Mouse (Mus musculus) lung, postnatal 36 days (tissue): ENCODE measurements around the gene Tulp1.

Experiments used
- DNase-seq: peaks from one replicate; pipeline ENCODE4 v3.0.0; 2022; ENCODE audit warnings: mixed read lengths

The Tulp1 gene

DNA sequence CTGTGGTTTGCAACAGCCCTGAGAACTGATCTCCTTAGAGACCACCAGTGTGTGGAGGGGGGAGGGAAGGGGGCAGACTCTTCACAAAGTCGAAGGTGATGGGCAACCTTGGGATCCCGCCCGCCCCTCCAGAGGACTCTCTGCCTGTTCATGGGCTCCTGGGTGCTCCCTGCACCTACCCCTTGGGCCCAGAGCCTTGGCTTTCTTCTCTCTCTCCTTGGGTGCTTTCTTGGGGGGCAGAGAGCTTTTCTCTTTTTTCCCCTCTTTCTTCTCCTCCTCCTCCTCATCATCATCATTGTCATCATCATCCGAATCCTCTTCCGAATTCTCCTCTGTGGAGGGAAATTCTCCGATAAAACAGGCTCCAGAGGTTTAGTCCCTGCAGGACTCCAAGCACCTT is 1.5 kb downstream of the Tulp1 start:
- no peak for DNase-seq

- no peak for DNase-seq
Observed at GRCm38 (mm10) chr17:28362653-28363292, 2.2 kb downstream of the Tulp1 start.

- no peak for DNase-seq
Observed at GRCm38 (mm10) chr17:28361921-28362652, 2.9 kb downstream of the Tulp1 start.

- peak; percentile 49 for DNase-seq
Observed at GRCm38 (mm10) chr17:28360531-28361277, 4.3 kb downstream of the Tulp1 start.

DNA sequence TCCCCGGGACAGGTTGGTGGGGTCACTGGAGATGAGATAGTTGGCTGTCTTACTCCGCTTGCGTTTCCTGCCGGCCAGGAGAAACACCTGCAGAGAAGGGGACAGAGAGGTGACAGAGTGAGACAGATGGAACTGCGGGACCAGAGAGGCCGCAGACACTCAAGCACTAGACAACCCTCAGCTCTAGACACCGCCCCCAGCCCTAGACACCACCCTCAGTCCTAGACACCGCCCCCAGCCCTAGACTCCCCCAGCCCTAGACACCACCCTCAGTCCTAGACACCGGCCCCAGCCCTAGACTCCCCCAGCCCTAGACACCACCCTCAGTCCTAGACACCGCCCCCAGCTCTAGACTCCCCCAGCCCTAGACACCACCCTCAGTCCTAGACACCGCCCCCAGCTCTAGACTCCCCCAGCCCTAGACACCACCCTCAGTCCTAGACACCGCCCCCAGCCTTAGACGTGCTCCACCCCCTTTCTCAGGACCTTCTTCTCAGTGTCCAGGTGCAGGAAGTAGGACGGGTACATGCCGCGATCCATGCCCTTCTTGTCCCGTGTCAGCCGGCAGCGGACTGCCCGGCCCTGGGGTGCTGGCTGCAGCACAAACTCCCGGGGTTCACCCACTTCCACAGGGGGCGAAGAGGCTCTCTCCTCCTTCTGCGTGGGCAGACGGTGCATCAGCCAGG is 6.3 kb downstream of the Tulp1 start:
- DNase-seq = peak; percentile 27

DNA sequence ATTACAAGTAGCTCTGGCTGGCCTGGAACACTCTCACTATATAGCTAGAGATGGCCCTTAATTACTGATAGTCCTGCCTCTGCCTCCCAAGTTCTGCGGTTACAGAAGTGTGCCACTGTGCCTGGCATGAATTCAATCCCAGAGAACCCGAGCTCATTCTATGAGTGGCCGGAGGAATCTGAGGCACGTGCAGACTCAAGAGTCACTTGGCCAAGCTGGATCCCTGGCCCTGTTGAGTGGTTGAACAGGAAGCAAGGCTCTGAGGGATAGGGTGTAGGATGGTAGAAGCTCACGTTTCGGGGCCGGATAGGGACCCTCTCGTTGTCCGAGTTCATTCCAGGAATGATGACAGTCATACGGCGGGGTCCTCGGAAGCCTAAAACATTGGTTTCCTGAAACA is 9.2 kb downstream of the Tulp1 start:
- DNase-seq = peak; percentile 90

DNA sequence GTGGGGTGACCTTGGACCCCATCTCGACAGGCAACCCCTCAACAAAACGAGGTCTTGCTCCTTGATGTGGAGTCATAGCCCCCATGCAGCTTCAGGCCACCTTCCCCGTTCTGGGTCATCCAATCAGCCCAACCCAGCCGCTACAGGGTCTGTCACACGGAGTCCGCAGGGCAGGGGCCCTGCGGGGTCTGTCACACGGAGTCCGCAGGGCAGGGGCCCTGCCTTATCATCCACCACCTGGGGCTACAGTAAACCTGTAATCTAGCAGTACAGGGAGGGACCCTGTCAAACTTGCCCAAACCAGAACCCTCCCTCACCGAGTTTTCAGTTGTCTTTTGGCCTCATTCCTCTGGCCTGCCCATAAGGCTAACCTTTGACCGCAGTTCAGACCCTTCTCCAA is 13.0 kb downstream of the Tulp1 start:
- DNase-seq = no peak

DNA sequence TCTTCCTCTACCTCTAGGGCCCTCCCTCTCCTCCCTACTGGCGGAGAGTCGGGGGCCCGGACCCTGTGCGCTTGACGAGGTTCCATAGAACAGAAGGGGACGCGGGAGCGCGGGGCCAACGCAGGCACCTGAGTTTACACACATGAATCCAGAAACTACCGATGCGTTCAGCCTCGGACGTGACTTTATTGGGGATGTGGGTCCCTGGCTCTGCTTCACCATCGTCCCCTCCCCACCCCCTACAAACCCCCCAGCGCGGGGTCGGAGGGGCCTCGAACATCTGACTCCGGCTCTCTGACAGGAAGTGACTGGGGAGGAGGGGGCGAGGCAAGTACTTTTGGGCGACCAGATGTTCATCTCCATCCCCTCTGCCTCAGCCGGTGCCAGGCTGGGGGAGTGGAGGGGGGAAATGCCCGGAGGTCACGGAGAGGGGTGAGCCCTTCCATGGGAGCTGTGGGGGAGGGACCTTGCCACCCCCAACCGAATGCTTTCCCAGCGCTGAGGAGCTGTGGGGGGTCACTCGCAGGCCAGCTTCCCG is 13.6 kb downstream of the Tulp1 start:
- no peak for DNase-seq

DNA sequence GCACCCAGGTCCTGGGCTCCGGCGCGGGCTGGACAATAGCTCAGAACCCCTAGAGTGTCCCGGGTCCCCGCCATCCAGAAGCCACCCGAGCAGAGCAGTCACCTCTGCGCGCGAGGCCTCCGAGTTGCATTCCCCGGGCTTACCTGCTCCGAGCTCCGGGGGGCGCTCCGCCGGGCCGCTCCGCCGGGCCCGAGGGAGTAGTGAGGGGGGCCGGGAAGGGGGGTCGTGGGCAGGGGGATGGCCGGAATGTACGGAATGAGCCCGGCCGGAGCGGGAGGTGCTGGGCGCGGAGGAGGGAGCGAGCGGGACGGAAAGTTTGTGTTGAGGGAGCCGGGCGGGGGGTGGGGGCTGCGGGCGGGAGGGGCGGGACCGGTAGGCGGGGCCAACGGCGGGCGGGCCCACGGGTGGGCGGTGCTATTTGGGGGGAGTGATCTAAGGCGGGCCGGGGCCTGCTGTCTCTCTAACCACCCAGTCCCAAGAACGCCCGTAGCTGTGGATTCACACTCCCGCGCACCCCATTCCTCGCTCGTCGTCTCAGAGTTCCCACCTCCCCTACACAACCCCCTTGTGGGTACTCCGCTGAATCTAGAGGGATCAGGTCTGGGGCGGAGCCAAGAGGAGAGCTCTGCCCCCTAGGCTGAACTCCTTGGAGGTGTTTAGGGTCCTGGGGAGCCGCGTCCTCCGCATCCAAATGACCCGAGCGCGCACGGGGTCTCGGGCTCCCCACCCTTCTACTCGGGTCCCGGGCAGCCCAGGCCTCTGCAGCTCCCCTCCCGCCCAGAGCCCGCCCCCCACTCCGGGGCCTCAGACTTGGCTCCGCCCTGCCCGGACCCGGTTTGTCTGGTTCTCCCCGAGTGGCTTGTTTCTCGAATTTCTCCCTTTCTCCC is 14.3 kb downstream of the Tulp1 start, which contains the start of gene Tead3:
Tead3 (minus strand) TSS at position 352 of the 887 bp plus-strand sequence.
- peak; percentile 79 for DNase-seq

- no peak for DNase-seq
Observed at GRCm38 (mm10) chr17:28349901-28350465, 15.0 kb downstream of the Tulp1 start.

- DNase-seq = no peak
Observed at GRCm38 (mm10) chr17:28349264-28349880, 15.7 kb downstream of the Tulp1 start.

DNA sequence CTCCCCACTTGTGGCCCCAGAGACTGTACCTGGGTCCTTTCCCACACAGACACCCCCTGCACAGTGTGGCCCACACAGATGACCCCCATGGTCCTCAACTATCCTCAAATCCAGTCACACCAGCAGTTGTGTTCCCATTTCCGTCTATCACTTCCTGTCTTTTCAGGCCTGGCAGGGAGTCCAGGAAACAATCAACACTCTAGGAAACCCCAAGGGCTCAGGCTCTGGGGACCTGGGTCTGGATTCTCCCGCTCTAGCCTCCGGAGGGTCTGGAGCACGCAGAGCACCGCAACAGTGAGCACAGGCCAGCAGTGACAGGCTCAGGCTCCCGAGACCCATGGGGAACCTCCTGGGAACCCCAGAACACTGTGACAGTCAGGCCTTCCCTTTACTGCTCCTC is 16.8 kb downstream of the Tulp1 start:
- peak; percentile 33 for DNase-seq

DNA sequence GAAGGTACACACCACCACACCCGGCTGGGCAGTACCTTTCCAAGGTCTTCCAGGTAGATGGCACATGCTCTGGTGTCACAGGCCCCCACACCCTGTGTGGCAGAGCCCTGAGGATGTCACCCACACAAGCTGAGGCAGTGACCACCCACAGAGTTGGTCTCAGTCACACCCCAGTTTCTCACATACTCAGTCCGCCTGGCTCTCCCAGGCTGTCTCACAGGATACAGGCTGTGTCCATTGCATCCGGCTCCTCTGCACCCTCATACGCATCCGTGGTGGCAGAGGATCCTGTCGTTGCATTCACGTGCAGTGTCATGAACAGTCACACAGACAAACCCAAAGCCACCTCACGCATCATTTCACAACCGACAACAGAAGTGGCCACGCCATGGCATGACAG is 17.7 kb downstream of the Tulp1 start:
- DNase-seq = no peak

DNA sequence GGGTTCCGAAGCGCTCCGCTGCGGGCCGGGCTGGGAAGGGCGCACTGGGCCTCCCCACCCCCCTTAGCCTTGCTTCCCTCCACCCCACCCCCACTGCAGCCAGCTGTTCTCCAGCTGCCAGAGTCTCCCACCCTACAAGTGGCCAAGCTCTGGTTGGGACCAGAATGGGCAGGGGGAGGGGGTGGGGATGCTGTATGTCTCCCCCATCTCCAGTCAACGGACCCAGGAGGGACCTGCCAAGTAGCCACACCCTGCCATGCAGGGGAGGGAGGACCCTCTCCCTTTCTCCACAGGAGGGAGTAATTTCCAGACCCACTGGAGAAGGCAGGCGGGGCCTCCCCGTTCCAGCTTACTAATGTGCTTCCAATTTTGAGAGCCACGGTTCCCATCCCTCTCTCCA is 19.1 kb downstream of the Tulp1 start:
- DNase-seq = peak; percentile 20

DNA sequence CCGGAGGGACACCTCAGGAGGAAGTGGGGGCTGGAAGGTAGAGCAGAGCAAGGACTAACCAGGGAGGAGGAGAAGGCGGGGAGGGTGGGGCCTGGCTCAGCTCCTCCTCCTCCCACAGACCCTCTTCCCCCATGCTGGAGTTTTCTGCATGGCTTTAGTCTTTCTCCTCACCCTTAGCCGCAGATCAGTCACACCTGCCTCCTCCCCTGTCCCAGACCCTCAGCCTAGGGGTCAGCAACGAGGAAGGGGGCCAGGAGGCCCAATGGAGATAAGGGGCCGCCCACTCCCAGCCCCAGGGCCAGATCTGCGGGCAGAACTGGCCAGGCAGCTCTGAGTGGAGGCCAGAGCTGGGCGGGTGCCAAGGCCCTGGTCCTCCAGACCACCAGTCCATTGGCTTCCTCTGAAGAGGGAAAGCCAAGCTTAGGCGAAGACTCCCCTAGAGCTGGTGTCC is 19.7 kb downstream of the Tulp1 start:
- peak; percentile 28 for DNase-seq

DNA sequence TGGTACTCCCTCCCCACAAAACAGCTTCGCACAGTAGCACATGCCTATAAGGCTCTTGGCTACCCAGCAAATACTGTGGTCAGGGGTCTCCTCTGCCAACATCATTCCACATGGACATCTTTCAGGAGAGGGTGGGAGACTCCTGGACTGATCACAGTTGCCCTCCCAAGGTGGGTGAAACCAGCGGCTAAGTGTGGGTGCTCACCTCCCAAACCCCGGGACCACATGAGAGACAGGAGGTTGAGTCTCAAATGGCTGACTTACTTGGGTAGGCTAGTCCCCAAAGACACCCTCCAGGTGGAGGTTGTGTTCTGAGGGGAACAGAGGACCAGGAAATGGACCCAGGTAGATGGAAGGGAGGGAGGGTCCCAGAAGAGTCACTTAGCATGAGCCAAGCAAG is 20.4 kb downstream of the Tulp1 start:
- DNase-seq = no peak

DNA sequence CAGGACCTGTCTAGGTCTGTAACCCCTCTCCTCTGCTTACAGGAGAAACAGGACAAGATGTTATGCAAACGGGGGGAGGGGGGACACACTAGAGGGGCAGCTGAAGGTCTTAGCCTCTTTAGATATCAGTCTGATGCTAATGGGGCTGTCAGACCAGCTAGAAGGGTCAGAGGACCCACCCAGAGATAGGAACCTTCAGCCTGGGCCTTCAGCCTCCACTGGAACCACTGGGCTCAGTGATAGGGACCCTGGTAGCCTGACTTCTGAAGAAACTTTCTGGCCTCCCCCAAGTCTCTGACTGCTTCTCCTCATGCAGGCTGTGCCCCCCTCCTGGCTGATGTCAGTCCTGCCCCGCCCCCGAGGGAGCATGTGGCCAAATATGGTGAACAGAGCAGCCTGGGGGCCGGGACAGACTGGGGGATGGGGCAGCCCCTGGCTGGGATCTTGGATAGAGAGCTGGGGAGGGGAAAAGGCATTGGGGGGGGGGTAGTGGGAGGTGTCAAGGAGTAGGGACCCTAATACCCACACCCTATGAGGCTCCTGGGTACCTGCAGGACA is 20.9 kb downstream of the Tulp1 start:
- DNase-seq = peak; percentile 55

- DNase-seq = peak; percentile 95
Observed at GRCm38 (mm10) chr17:28341091-28341490, 23.9 kb downstream of the Tulp1 start.

DNA sequence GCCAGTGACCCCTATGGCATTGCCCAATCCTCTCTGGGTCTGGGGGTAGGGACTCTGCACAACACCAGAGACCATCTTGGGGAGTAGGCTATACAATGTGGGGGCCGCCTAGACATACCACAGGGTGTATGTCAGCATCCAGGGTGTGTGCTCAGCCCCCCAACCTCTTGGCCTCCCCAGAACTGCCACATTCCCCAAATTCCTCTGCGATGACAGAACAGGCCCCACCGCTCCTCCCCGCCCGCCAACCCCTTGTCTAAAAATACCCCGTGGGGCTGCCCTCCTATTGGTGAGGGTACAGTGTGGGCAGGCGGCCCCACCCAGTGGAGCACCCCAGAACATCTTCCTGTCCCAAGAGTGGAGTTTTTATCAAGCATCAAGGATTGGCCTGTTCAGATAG is 24.4 kb downstream of the Tulp1 start:
- DNase-seq = no peak

DNA sequence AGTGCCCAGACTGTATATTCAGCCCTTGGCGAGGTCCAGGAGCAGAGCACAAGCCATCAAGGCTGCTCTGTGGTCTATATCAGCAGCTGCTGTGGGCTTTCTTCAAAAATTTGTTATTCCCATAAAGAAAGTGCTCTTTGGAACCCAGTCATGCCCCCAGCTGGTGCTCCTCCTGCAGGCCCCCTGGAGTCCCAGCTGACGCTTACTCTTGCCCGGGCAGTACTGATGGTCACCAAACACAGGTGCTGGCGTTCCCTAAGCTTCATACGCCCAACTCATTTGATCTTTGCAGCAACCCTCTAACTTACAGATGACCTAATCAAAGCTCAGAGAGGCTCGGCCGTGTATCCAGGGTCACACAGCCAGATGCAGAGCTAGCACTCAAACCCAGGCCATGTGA is 27.5 kb downstream of the Tulp1 start:
- DNase-seq = no peak

GRCm38 (mm10) chr17:28335267-28335666 is 29.8 kb downstream of the Tulp1 start:
- DNase-seq = no peak
